Mouse (Mus musculus): Measurements from ENCODE around the gene Wdr25. TPM values are rescaled to one million over a fixed set of nuclear protein-coding genes. Genes with fewer than 3 reads are reported as not detected.

The Wdr25 gene
- polyA plus RNA-seq, 1 experiment, result 13.7 TPM

GRCm38 (mm10) chr12:108942203-108942923 is 48.9 kb downstream of the Wdr25 start:
- TF ChIP-seq CTCF (IDR thresholded peaks at IDR 0.05; ENCODE audit: borderline replicate concordance, control insufficient read depth, extremely low read depth, insufficient read depth, low read length, poor library complexity) (no peak), POLR2A (IDR thresholded peaks at IDR 0.05; ENCODE audit: control insufficient read depth, extremely low read depth, insufficient read depth, low read length, poor library complexity) (no peak)
- WGBS, result 92% methylated on average over 14 of the region's 14 CpGs
- peaks cover 19% of the 10 kb centered on the region for H3K4me1 ChIP-seq (replicated peaks; ENCODE audit: control insufficient read depth, insufficient read depth, low read length)
- H3K27ac ChIP-seq (ENCODE audit: control insufficient read depth, insufficient read depth, low read length), result no peak overlapping the region
- H3K27me3 ChIP-seq (ENCODE audit: control insufficient read depth, insufficient read depth, low read length), result no peaks in the 10 kb centered on the region
- no peak for DNase-seq
- H3K36me3 ChIP-seq (ENCODE audit: control insufficient read depth, insufficient read depth, low read length), result no peaks in the 10 kb centered on the region
- no peak overlapping the region for H3K4me3 ChIP-seq (ENCODE audit: control insufficient read depth, insufficient read depth, low read length)

GRCm38 (mm10) chr12:108953011-108953550 is 59.6 kb downstream of the Wdr25 start:
- DNase-seq, result no peak
- Histone ChIP-seq H3K36me3 (ENCODE audit: control insufficient read depth, insufficient read depth, low read length) (no peaks in the 10 kb centered on the region), H3K27me3 (ENCODE audit: control insufficient read depth, insufficient read depth, low read length) (no peaks in the 10 kb centered on the region), H3K4me1 (replicated peaks; ENCODE audit: control insufficient read depth, insufficient read depth, low read length) (no peaks in the 10 kb centered on the region), H3K27ac (ENCODE audit: control insufficient read depth, insufficient read depth, low read length) (no peak overlapping the region), H3K4me3 (ENCODE audit: control insufficient read depth, insufficient read depth, low read length) (no peak overlapping the region)
- 96% methylated on average over 9 of the region's 9 CpGs for WGBS
- TF ChIP-seq CTCF (IDR thresholded peaks at IDR 0.05; ENCODE audit: borderline replicate concordance, control insufficient read depth, extremely low read depth, insufficient read depth, low read length, poor library complexity), result no peak

GRCm38 (mm10) chr12:108953838-108954237 is 60.4 kb downstream of the Wdr25 start:
- Histone ChIP-seq H3K27me3 (ENCODE audit: control insufficient read depth, insufficient read depth, low read length) (no peaks in the 10 kb centered on the region), H3K27ac (ENCODE audit: control insufficient read depth, insufficient read depth, low read length) (no peak overlapping the region), H3K4me3 (ENCODE audit: control insufficient read depth, insufficient read depth, low read length) (no peak overlapping the region), H3K36me3 (ENCODE audit: control insufficient read depth, insufficient read depth, low read length) (no peaks in the 10 kb centered on the region), H3K4me1 (replicated peaks; ENCODE audit: control insufficient read depth, insufficient read depth, low read length) (no peaks in the 10 kb centered on the region)
- TF ChIP-seq POLR2A (IDR thresholded peaks at IDR 0.05; ENCODE audit: control insufficient read depth, extremely low read depth, insufficient read depth, low read length, poor library complexity) (no peak), CTCF (IDR thresholded peaks at IDR 0.05; ENCODE audit: borderline replicate concordance, control insufficient read depth, extremely low read depth, insufficient read depth, low read length, poor library complexity) (no peak)
- WGBS, result 89% methylated on average over 6 of the region's 6 CpGs
- no peak for DNase-seq

GRCm38 (mm10) chr12:108954456-108954855 is 61.0 kb downstream of the Wdr25 start:
- Histone ChIP-seq H3K4me3 (ENCODE audit: control insufficient read depth, insufficient read depth, low read length) (no peak overlapping the region), H3K27me3 (ENCODE audit: control insufficient read depth, insufficient read depth, low read length) (no peaks in the 10 kb centered on the region), H3K4me1 (replicated peaks; ENCODE audit: control insufficient read depth, insufficient read depth, low read length) (no peaks in the 10 kb centered on the region), H3K27ac (ENCODE audit: control insufficient read depth, insufficient read depth, low read length) (no peak overlapping the region), H3K36me3 (ENCODE audit: control insufficient read depth, insufficient read depth, low read length) (no peaks in the 10 kb centered on the region)
- TF ChIP-seq CTCF (IDR thresholded peaks at IDR 0.05; ENCODE audit: borderline replicate concordance, control insufficient read depth, extremely low read depth, insufficient read depth, low read length, poor library complexity) (no peak), POLR2A (IDR thresholded peaks at IDR 0.05; ENCODE audit: control insufficient read depth, extremely low read depth, insufficient read depth, low read length, poor library complexity) (no peak)
- 91% methylated on average over 2 of the region's 2 CpGs for WGBS
- DNase-seq, result no peak

DNA sequence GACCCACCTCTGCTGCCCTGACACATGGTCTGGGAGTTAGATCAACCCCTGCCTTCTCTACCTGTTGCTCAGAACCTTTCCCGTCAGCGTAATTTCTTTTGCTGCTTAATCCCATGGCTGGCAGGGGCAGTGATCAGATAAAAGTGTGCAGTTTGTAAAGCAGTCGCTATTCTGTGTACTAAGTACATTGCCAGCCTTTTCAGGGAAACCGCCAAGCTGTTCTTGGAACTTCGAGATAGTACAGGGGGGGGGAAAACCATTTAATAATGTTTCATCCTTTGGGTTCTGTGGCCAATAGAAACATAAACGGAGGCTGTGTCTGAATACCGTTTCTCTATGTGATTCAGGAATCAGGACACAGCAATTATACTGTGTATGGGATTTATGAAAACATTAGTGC is 65.1 kb downstream of the Wdr25 start:
- Histone ChIP-seq H3K4me3 (ENCODE audit: control insufficient read depth, insufficient read depth, low read length) (no peak overlapping the region), H3K27ac (ENCODE audit: control insufficient read depth, insufficient read depth, low read length) (no peak overlapping the region), H3K27me3 (ENCODE audit: control insufficient read depth, insufficient read depth, low read length) (no peaks in the 10 kb centered on the region), H3K36me3 (ENCODE audit: control insufficient read depth, insufficient read depth, low read length) (no peaks in the 10 kb centered on the region), H3K4me1 (replicated peaks; ENCODE audit: control insufficient read depth, insufficient read depth, low read length) (no peaks in the 10 kb centered on the region)
- TF ChIP-seq CTCF (IDR thresholded peaks at IDR 0.05; ENCODE audit: borderline replicate concordance, control insufficient read depth, extremely low read depth, insufficient read depth, low read length, poor library complexity) (no peak), POLR2A (IDR thresholded peaks at IDR 0.05; ENCODE audit: control insufficient read depth, extremely low read depth, insufficient read depth, low read length, poor library complexity) (no peak)
- WGBS, result 86% methylated on average over 7 of the region's 7 CpGs
- DNase-seq, result no peak

DNA sequence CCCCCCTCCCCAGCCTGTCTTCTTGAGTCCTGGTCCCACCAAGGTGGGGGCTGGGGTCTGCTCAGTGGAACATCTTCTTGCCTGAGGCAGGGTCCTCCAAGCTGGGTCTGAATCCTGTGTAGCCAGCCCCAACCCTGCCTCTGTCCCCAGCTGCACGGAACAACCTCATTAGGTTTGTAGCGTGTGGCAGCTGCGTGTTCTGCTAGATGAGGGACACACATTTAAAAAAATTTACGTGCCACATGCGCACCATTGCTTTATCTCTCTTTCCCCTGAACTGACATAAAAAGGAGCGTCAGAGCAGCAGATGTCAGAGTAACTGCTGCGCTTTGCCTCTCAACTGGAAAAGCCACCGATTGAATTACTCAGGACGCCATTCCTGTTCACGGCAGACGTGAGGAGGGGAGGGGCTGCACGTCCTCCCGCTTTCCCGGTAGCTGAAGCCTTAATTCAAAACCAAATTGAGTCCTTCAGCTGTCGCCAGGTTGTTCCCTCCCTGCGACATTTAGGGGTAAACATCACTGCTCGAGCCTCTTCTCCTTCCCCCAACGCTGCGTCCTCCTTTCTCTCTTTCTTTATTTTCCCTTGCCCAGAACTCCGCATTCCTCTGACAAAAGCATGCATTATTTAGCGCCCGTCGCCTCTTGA is 65.7 kb downstream of the Wdr25 start:
- 51% methylated on average over 23 of the region's 23 CpGs for WGBS
- TF ChIP-seq CTCF (IDR thresholded peaks at IDR 0.05; ENCODE audit: borderline replicate concordance, control insufficient read depth, extremely low read depth, insufficient read depth, low read length, poor library complexity), result no peak
- TF ChIP-seq POLR2A (IDR thresholded peaks at IDR 0.05; ENCODE audit: control insufficient read depth, extremely low read depth, insufficient read depth, low read length, poor library complexity), result no peak
- Histone ChIP-seq H3K4me3 (ENCODE audit: control insufficient read depth, insufficient read depth, low read length) (no peak overlapping the region), H3K4me1 (replicated peaks; ENCODE audit: control insufficient read depth, insufficient read depth, low read length) (no peaks in the 10 kb centered on the region), H3K36me3 (ENCODE audit: control insufficient read depth, insufficient read depth, low read length) (no peaks in the 10 kb centered on the region), H3K27me3 (ENCODE audit: control insufficient read depth, insufficient read depth, low read length) (no peaks in the 10 kb centered on the region), H3K27ac (ENCODE audit: control insufficient read depth, insufficient read depth, low read length) (no peak overlapping the region)
- no peak for DNase-seq

Data from thymus, adult 2 months (tissue).